Mouse (Mus musculus) cerebellum, adult (tissue): ENCODE data around the gene H2-M5.
A peak's percentile ranks its signal among the peaks of the same experiment; 100 is the strongest.
"Not testable (repeated sequence)": the region's sequence is repeated elsewhere in the genome, so short reads cannot be mapped to it uniquely, and the experiment has no call there.

ENCODE experiments used
- ATAC-seq: cut with Nextera tagmentation; 2 replicates; pipeline ENCODE4 v1.9.2; 2017; ENCODE audit warnings: mild to moderate bottlenecking, moderate library complexity, mixed read lengths; ENCODE audit not compliant: insufficient number of reproducible peaks, low FRiP score, low TSS enrichment

H2-M5 gene

DNA sequence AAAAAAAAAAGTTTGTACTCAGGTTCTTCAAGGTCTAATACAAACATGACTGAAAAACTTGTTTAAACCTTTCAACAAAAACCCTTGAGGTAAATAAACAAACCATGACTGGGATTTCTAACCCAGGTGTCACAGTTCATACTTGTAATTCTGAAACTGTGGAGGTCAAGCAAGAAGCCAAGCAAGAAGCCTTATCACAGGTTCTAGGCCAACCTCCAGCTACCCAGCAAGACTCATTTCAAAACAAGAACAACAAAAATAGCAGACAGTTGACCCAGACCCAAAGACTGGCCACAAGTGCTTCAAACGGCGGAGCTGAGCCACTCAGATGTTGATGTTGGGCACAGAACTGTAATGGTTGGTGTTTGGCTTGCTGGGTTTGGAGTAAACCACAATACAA, 5.2 kb upstream of the H2-M5 start:
- no peak for ATAC-seq

DNA sequence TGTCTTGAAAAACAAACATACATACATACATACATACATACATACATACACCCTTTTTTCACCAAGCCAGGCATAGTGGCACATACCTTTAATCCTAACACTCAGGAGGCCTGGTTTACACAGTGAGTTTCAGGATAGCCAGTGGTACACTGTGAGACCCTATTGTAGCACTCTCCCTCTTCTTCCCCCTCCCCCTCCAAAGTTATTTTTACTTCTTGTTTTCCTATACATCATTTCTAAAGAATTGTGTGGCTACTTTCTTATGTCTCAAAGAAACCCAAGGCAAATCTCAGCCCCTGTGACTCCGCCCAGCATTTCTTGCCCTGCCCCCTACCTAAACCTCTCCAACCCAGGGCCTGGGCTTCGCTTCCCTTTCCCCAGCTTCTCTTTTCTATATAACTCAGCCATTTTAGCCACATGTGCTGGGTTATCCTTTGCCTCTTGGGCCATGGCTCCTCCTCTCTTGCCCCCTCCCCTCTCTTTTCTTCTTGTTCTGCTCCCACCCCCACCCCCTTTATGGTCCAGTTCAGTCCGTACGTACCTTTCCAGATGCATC, 4.5 kb upstream of the H2-M5 start:
- no peak for ATAC-seq

DNA sequence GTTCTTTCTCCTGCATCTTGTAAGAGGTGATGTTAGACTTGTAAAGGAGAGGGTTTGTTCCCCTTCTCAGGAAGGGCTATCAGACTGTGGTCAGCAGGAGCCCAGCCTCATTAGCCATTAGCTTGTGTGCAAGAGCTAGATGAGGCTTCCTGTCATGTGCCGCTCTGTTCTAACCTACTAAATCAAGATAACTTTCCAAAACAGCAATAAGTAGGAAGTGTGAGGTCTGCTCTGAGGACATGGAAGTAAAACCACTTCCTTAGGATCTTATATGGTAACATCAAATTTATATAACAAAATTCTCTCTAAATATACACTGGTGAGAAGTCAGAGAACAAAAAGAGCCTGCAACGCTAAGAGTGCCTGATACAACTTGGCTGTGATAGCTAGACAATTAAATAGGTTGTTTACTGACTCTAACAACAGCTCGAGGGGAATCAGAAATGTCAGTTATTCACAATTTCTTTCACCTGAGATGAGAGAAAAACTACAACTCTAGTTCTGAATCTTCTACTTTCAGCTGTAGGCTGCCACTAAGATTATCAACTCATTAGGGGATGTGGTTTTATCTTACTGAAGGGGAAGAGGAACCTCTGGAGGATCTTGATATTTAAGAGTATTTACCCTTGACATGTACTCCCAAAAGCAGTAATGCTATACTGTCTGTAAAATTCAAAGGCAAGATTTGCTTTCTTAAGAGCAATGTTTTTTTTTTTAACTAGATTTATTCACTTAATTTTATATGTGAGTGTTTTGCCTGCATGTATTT, 3.2 kb upstream of the H2-M5 start:
- ATAC-seq = no peak

DNA sequence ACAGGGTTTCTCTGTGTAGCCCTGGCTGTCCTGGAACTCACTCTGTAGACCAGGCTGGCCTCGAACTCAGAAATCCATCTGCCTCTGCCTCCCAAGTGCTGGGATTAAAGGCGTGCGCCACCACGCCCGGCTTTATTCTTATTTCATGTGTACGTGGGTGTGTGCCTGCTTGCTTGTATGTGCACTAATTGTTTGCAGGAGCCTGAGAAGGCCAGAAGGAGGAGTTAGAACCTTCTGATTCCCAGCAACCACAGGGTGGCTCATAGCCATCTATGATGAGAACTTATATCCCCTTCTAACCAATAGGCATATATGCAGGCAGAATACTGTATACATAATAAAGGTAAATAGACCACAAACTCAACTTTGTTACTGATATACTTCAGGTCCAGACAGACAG, 1.3 kb upstream of the H2-M5 start:
- ATAC-seq = not testable (repeated sequence)

DNA sequence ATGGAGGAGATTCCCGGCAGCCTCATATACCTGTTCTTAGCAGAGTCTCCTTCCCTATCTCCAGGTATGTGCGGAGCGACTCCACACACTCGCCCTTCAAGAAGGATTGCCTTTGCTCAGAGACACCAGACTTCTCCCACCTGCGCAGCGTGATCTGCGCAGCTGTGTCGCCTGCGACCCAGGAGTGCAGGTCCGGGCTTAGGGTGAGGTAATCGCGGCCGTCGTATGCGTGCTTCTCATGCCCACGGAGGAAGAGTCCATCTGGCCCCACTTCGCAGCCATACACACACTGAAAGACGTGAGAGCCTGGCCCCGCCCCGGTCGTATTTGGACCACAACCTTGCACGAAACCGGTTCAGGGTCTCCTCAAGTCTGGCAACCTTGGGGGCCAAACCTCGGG, 862 bp downstream of the H2-M5 start:
- ATAC-seq = no peak

DNA sequence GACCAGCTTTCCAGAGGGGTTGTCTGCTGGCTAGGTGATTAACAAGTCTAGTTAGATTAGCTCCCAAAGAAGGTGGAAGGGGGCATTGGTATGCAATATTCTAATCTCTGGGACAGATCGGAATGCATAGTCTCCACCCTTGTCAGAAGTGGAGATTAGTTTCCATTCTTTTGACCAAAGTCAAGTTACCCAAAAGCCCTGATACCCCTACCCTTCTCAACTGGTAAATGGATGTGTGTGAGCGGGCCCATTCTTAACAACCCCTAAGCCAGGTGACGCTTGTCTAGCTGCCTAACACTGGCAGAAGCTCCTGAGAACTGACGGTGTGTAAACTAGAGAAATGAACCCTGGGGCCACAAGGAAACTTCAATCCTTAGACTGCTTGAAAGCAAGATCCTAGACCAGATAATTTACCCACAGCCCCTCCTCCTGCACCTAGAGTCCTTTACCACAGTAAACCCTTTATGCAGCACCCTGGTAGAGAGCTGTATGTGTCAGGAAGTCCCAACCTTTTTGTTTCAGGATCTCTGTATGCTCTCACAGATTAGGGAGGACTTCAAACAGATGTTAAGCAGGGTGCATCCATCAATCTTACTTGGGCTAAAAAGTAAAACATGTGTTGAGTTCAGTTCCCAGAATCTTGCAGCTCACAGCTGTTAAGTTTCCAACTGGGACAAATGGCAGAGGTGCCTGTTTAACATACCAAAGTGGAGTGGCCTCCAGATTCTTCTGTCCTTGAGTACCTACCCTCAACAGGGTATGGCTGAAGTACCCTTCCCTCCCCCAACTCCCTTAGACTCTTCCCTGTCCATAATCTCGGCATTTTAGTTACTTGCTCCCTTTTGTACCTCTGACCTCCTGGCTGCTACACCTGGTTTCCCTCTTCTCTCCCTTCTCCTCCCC, 6.8 kb downstream of the H2-M5 start:
- ATAC-seq = no peak

DNA sequence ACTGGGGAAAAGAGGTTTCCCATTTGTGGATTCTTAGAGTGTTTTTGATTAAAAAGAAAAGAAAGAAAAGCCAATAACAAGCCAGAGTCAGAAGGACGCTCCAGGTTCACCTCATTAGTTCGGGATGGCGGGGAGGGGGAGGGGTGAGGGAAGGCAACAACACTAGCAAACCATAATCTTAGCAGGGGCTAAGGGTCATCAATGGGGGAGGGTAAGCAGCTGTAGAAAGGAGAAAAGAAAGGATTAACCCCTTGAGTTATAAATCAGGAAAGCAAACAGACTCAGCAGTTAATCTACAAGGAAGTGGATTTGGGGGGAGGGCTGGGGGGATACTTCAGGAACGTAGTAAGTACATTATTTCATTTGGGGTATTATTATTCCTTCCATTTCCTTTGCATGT, 7.5 kb downstream of the H2-M5 start:
- no peak for ATAC-seq

DNA sequence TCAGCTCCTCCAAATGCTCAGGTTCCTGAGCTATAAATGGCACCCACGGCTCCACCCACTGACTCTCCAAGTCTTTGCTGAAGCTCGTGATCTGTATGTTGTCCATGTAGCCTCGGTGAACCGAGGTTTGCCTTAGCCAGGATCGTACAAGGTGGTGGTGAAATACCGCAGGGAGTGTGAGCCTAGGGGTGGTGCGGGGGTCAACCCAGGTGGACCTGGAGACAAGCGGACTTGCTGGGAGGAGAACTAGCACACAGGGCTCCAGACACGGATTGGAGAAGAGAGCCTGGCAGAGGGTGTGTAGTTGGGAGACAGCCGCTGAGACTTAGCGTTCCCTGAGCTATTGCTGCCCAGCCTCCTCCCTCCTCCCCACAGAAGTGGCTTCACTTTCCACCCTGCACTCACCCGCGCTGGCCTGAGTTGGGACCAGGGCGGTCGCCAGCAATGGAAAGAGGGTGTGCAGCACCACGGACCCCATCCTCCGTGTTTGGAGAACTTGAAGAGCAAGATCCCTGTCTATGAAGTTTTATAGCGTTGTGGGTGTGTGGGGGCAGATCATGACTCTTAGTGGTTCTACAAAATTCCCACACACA, 8.0 kb downstream of the H2-M5 start, which contains the start of gene 2410137M14Rik:
Gene 2410137M14Rik, minus strand, starts transcription at position 17 of the 593 bp plus-strand sequence.
- ATAC-seq = no peak

DNA sequence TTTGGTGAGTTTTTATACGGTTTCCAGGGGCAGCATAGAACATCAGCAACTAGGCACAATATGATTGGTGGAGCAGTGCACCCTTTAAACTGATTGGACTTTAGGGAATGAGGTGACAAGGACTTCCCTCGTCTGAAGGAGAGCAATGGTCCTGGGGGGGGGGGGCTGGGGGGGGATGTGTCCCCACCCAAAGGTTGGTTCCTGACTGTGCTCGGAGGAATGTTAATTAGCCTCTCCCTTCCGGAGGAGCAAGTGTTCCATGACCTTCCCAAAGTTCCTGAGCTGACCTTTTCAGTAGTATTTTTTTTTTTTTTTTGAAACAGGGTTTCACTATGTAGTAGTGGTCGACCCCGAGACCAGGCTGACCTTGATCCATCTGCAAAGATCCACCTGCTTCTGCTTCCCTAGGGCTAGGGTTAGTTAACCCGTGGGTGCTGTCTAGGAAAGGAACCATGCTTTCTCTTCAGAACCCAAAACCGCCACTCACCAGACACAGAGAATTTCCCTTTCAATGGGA, 16.0 kb downstream of the H2-M5 start:
- no peak for ATAC-seq

DNA sequence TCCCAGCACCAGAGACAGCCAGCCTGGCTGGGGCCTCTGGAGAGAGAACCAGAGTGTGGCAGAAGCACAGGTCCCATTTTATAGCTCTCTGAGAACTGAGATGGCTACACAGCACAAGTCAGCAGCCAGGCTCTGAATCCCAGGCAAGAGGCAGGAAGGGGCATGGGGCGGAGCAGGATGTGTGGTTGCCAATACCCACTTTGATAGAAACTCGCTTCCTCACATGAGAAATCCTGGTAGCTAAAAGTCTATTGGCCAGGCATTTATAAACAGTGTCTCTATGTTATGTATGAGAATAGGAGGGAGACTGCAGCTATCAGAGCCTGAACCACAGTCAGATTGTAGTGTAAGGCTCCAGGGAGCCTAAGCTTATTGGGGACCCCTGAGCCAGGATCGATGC, 16.5 kb downstream of the H2-M5 start:
- no peak for ATAC-seq

DNA sequence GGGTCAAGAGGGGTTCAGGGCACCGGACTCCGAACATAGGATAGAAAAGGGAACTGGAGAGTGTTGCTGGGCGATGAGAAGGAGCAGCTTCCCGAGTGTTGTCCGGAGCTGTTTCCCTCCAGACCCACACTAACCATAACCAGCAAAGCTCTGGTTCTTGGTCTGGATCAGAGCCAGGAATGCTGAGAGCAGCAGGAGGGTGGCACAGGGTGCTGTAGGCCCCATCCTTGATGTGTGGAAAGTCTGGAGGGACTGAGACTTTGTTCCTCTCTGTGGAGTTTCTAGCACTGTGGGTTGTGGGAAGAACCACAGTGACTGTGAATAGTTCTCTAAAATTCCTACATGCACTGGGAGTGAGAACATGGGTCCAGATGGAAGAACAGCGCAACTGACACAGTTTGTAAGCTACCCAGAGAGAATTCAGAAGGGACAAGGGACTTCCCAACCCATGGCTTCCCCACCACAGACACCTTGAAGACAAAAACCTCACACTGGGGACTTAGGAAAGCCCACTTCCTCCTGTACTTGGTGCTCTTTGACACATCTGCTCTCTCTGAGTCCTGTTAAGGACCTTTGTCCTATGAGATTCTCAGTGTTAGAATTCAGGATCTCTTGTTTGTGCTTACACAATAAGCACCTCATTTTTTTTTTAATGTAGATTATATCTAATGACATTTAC, 18.0 kb downstream of the H2-M5 start:
- ATAC-seq = no peak

DNA sequence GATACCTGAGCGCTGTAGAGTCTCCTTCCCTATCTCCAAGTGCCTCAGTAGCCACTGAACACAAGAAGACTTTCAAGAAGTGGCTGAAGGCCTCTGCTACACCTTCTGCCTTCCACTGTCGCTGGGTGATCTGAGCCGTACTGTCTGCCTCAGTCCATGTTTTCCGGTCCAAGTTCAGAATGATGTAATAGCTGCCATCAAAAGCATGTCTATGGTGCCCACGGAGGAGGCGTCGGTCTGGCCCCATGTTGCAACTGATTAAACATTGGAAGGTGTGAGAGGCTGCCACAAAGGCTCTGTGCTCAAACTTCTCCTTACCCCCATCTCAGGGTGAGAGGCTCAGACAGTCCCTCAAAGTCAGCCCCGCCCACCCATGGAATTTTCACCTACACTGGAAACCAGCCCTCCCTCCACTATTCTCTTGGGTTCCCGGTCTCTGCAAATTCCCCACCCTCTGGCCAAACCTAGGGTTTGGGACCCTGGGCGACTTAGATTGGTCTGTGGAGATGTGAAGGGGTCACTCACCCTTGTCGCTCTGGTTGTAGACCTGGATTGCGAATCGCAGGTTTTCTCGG, 18.9 kb downstream of the H2-M5 start:
- ATAC-seq = no peak

DNA sequence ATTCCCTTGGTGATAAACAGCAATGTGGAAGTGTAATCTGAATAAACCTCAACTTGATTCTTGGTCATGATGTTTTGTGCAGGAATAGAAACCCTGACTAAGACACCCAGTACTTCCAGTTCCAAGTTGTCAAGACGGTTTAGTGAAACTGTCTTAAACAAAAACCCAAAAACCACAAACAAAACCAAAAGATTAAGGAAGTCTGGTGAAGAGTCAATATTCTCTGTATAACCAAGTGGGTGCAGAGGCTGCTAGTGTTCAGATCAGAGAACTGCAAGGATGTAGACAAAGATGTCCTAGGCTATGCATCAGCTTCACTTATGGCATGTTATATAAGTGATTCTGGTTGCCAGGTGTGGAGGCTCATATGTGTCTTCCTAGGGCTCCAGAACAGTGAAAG, 22.5 kb downstream of the H2-M5 start:
- no peak for ATAC-seq

DNA sequence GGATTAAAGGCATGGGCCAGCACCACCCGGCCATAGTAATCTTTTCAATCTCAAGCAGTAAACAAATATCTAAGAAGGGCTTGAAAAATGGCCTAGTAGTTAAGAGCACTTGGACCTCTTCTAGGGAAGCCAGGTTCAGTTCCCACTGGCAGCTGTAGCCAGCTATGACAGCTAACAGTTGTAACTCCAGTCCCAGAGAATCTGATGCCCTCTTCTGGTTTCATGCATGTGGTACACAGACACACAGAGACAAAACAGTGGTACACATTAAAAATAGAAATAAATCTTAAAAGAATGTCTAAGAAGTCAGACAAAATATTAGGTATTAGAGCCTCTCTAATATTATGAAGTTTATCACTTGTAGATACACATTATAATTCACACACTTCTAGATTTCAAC, 28.2 kb downstream of the H2-M5 start:
- ATAC-seq = no peak

DNA sequence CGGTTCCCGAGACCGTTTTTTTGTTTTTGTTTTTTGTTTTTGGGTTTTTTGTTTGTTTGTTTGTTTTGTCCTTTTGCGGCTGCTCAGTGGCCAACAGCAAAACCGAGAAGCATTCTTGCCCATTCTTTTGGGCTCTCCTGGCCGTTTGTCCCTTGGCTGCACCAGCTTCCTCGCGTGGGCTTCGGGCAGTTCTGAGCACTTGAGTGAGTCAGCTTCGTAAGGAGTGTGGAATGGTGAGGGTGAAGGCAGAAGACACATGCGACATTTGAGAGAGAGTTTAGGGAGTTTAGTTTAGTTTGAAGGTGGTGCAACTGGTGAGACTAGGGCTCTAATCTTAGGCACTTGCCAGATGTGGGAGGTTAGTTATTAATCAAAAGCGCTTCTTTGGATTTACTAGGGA, 30.5 kb downstream of the H2-M5 start:
- ATAC-seq = no peak

DNA sequence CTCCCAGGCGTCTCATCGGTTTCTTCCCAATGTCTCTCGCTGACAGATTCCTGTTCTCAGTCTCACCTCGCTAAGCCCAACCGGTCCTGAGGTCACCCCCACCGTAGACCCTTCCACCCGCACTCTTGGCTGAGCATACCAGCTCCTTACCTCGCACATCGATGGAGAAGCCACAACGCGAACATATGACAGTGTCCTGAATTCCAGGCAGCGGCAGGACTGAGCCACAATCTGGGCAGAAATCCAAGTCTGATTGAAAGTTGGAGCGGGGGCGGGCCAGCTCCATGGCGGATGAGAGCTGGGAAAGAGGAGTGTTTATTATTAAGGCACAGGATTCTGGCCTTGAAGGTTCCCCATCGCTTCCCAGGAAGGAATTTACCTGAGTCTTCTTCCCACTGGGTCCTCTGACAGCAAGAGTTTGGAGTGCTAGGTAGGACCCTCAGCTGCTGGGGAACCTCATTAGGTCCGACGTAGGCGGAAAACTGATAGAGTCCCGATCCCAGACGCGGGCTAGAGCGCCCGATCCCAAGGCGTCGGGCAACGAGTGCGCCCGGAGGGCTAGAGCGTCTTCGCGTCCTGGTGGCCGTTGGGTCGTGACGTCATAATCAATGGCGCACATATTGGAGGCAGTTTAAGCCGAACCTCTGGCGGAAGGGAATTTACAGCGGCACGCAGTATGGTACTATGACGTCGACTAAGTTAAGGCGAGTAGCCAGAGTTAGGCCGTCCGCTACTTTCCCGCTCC, 31.2 kb downstream of the H2-M5 start, which contains the start of the genes Znrd1 and Znrd1as:
Gene Znrd1, minus strand, starts transcription at position 561 of the 745 bp plus-strand sequence.
Gene Znrd1as, plus strand, starts transcription at position 594 of the 745 bp plus-strand sequence.
- peak; percentile 99 for ATAC-seq

DNA sequence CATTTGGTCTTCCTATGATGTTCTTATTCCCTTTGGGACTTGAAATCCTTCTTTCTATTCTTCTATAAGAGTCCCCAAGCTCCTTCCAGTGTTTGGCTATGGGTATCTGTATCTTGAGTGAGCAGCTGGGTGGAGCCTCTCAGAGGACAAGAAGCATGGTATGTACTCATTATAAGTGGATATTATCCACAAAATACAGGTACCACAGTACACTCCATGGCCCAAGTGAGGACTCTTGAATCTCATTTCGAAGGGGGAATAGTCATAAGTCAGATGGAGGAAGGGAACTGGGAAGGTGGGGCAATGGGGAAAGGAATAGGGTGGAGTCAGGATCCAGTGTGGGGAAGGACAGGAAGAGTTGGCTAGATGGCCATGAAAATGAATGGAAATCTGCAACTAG, 36.3 kb downstream of the H2-M5 start:
- no peak for ATAC-seq

DNA sequence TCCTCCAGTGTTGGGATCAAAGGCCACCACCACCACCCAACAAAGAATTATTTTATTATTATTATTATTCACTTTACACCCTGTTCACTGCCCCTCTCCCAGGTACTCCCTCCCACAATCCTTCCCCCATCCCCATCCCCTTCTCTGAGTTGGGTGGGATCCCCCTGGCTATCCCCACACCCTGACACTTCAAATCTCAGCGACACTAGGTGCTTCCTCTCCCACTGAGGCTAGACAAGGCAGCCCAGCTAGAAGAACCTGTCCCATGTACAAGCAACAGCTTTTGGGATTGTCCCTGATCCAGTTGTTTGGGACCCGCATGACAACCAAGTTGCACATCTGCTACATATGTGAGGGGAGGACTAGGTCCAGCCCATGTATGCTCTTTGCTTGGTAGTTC, 36.7 kb downstream of the H2-M5 start:
- ATAC-seq = no peak
